Mouse (Mus musculus): ENCODE results near the gene Tfdp2.
"Not testable (repeated sequence)": the region's sequence is repeated elsewhere in the genome, so short reads cannot be mapped to it uniquely, and the experiment has no call there.

The Tfdp2 gene

GRCm38 (mm10) chr9:96299324-96300008, 103.4 kb downstream of the Tfdp2 start:
- DNase-seq (ENCODE audit: low read depth, low spot score), result no peak

GRCm38 (mm10) chr9:96308816-96309215, 112.7 kb downstream of the Tfdp2 start:
- DNase-seq (ENCODE audit: low read depth, low spot score), result no peak

- DNase-seq (ENCODE audit: low read depth, low spot score), result no peak
Observed at GRCm38 (mm10) chr9:96312074-96312473, 116.0 kb downstream of the Tfdp2 start.

GRCm38 (mm10) chr9:96319333-96319732, 123.3 kb downstream of the Tfdp2 start:
- no peak for DNase-seq (ENCODE audit: low read depth, low spot score)

- DNase-seq (ENCODE audit: low read depth, low spot score), result no peak
Observed at GRCm38 (mm10) chr9:96320551-96320980, 124.5 kb downstream of the Tfdp2 start.

GRCm38 (mm10) chr9:96322411-96323152, 126.5 kb downstream of the Tfdp2 start:
- DNase-seq (ENCODE audit: low read depth, low spot score), result no peak

GRCm38 (mm10) chr9:96324502-96324901, 128.4 kb downstream of the Tfdp2 start:
- no peak for DNase-seq (ENCODE audit: low read depth, low spot score)

- DNase-seq (ENCODE audit: low read depth, low spot score), result no peak
Observed at GRCm38 (mm10) chr9:96326496-96326923, 130.4 kb downstream of the Tfdp2 start.

GRCm38 (mm10) chr9:96328226-96328625, 132.2 kb downstream of the Tfdp2 start:
- DNase-seq (ENCODE audit: low read depth, low spot score), result no peak

GRCm38 (mm10) chr9:96331146-96331545, 135.1 kb downstream of the Tfdp2 start:
- no peak for DNase-seq (ENCODE audit: low read depth, low spot score)

GRCm38 (mm10) chr9:96345750-96346149, 149.7 kb downstream of the Tfdp2 start:
- DNase-seq (ENCODE audit: low read depth, low spot score), result no peak

GRCm38 (mm10) chr9:96348885-96349284, 152.8 kb downstream of the Tfdp2 start:
- no peak for DNase-seq (ENCODE audit: low read depth, low spot score)

- no peak for DNase-seq (ENCODE audit: low read depth, low spot score)
Observed at GRCm38 (mm10) chr9:96350010-96350409, 153.9 kb downstream of the Tfdp2 start.

- no peak for DNase-seq (ENCODE audit: low read depth, low spot score)
Observed at GRCm38 (mm10) chr9:96350476-96350875, 154.4 kb downstream of the Tfdp2 start.

- not testable (repeated sequence) for DNase-seq (ENCODE audit: low read depth, low spot score)
Observed at GRCm38 (mm10) chr9:96351771-96352170, 155.7 kb downstream of the Tfdp2 start.

GRCm38 (mm10) chr9:96353121-96353769, 157.2 kb downstream of the Tfdp2 start:
- DNase-seq (ENCODE audit: low read depth, low spot score), result no peak

GRCm38 (mm10) chr9:96353799-96354198, 157.7 kb downstream of the Tfdp2 start:
- DNase-seq (ENCODE audit: low read depth, low spot score), result no peak

- no peak for DNase-seq (ENCODE audit: low read depth, low spot score)
Observed at GRCm38 (mm10) chr9:96360056-96360455, 164.0 kb downstream of the Tfdp2 start.

- DNase-seq (ENCODE audit: low read depth, low spot score), result no peak
Observed at GRCm38 (mm10) chr9:96363581-96364140, 167.6 kb downstream of the Tfdp2 start.

GRCm38 (mm10) chr9:96364141-96364838, 168.2 kb downstream of the Tfdp2 start, which contains the start of gene Atp1b3:
Gene Atp1b3, minus strand, starts transcription at chr9:96364442.
- peak; percentile 88 for DNase-seq (ENCODE audit: low read depth, low spot score)

GRCm38 (mm10) chr9:96365271-96365872, 169.3 kb downstream of the Tfdp2 start:
- no peak for DNase-seq (ENCODE audit: low read depth, low spot score)

All from retina, adult 2 months (tissue).